Mouse (Mus musculus) liver, postnatal 0 days (tissue): ENCODE data around the gene Trp53rkb. TPM values are rescaled to one million over a fixed set of nuclear protein-coding genes. Genes with fewer than 3 reads are reported as not detected.

Source experiments
- ATAC-seq: fragments of 200-750 bp; cut with Nextera tagmentation; 2 replicates; pipeline ENCODE4 v1.8.0; 2017; ENCODE audit warnings: mild to moderate bottlenecking, moderate library complexity
- DNase-seq: peaks from one replicate; pipeline ENCODE4 v3.0.0-alpha.2; 2016
- H3K27ac ChIP-seq: fragments of 300-500 bp; sonication (generic); 2 replicates; pipeline ENCODE4 v1.5.1; 2014; ENCODE audit warnings: antibody characterized with exemption, moderate library complexity, mild to moderate bottlenecking, low read depth
- H3K27me3 ChIP-seq: fragments of 300-500 bp; sonication (generic); 2 replicates; pipeline ENCODE4 v1.6.1; 2014; ENCODE audit warnings: low read length, control low read depth, mixed read lengths; ENCODE audit not compliant: insufficient read depth
- H3K36me3 ChIP-seq: fragments of 300-500 bp; sonication (generic); replicated peaks from 2 replicates; pipeline ENCODE4 v1.6.1; 2014; ENCODE audit warnings: mild to moderate bottlenecking, control low read depth, low read length, moderate library complexity, mixed read lengths; ENCODE audit not compliant: insufficient read depth
- H3K4me1 ChIP-seq: fragments of 300-500 bp; sonication (generic); 2 replicates; pipeline ENCODE4 v1.6.1; 2014; ENCODE audit warnings: antibody characterized with exemption, mild to moderate bottlenecking, control low read depth; ENCODE audit not compliant: insufficient read depth
- H3K4me2 ChIP-seq: fragments of 300-500 bp; sonication (generic); 2 replicates; pipeline ENCODE4 v1.6.1; 2014; ENCODE audit warnings: low read depth, mild to moderate bottlenecking, low read length, moderate library complexity, mixed read lengths
- H3K4me3 ChIP-seq: fragments of 300-500 bp; sonication (generic); 2 replicates; pipeline ENCODE4 v1.5.1; 2014; ENCODE audit warnings: low read depth, low read length
- H3K9ac ChIP-seq: fragments of 300-500 bp; sonication (generic); replicated peaks from 2 replicates; pipeline ENCODE4 v1.6.1; 2014; ENCODE audit warnings: mild to moderate bottlenecking, moderate library complexity
- H3K9me3 ChIP-seq: fragments of 300-500 bp; sonication (generic); 2 replicates; pipeline ENCODE4 v1.6.1; 2016; ENCODE audit warnings: mild to moderate bottlenecking, control low read depth, low read length, mixed read lengths
- CTCF ChIP-seq: sonication (generic); IDR thresholded peaks from 2 replicates; pipeline ENCODE4 v1.5.1; 2016; ENCODE audit warnings: antibody characterized with exemption, low read depth
- EP300 ChIP-seq: IDR thresholded peaks from 2 replicates; pipeline ENCODE4 v1.6.1; 2016; ENCODE audit warnings: antibody characterized with exemption, low read depth, mild to moderate bottlenecking
- WGBS: fragments of 180-500 bp; shearing (Covaris S2); extraction: QIAGEN DNeasy Blood & Tissue Kit; methylation state at CpG from one replicate; pipeline ENCODE4 v1.1.7; 2014; ENCODE audit not compliant: insufficient replicate concordance; 5-methylcytosine and 5-hydroxymethylcytosine counted together
- polyA plus RNA-seq: library from polyadenylated mRNA; unstranded; fragments of >200 nt; fragmentation: Nextera tagmentation; extraction: Ambion mirVana; gene quantifications from 2 replicates; pipeline ENCODE4 v1.2.1, GENCODE M21; 2015

The Trp53rkb gene
- polyA plus RNA-seq, 1 experiment from 2014 or later = 3.0 TPM

DNA sequence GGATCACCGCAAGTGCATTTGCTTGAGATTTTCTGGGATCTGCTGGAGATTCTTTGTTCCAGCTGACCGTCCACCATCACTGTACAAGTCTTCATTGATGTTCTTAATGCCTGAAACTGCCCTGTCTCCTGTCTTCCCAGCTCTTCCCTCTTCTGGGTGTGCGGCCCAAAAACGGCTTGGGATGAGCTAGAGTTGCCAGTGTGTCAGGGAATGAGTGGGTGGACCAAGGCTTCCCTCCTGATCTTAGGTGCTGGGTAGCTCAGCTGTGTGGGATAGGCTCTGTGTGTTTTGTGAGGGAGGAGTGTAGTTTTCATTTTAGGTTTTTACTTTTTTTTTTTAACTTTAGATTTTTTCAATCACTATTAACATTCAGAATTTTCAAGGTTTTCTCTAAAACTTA is 42.5 kb downstream of the Trp53rkb start:
- TF ChIP-seq EP300 (no peak), CTCF (no peak)
- Histone ChIP-seq H3K27ac (no peak overlapping the region), H3K4me3 (no peak overlapping the region), H3K9ac (no peak overlapping the region), H3K4me1 (no peaks in the 10 kb centered on the region), H3K9me3 (no peaks in the 10 kb centered on the region), H3K4me2 (no peak overlapping the region), H3K36me3 (peaks cover 37% of the 10 kb centered on the region), H3K27me3 (no peaks in the 10 kb centered on the region)
- DNase-seq (no peak), ATAC-seq (no peak)
- WGBS = 92% methylated on average over 4 of the region's 4 CpGs

DNA sequence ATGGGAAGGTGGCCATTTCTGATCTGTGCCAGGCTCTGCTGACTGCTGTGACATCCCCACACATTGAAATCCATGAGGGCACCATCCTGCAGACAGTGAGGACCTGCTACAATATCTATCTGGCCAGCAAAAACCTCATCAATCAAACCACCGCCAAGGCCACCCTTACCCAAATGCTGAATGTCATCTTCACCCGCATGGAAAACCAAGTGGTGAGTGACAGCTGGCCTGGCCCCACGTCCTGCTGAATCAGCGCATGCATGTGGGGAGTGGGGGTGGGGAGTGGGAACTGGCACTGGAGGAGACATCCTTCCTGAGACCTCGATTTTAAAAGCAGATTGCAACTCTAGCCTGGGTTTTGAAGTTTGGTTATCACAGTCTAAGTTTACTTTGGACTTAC is 43.2 kb downstream of the Trp53rkb start:
- no peak for DNase-seq
- WGBS = 58% methylated on average over 5 of the region's 5 CpGs
- TF ChIP-seq CTCF (no peak), EP300 (no peak)

DNA sequence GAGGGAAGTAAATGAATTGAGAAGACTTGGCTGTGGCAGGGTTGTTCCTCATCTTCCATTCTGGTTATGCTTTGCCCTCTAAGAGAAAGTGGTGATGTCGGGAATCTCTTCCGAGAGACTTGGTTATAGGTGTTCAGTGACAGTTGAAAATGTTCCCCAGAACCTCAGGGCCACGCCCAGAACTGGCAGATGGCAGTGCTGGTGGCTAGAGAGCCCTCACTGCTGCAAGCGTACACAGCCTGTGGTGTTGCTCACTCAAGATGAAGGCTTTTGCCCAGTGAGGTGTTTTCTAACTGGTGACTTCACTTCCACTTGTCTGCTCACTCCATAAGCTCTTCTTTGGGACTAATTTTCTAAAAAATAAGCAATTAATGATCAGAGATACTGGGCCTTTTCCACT is 49.5 kb downstream of the Trp53rkb start:
- no peaks in the 10 kb centered on the region for H3K9me3 ChIP-seq
- no peaks in the 10 kb centered on the region for H3K4me1 ChIP-seq
- no peak for ATAC-seq
- no peak overlapping the region for H3K9ac ChIP-seq
- H3K36me3 ChIP-seq = peaks cover 54% of the 10 kb centered on the region
- WGBS = 70% methylated on average over 4 of the region's 4 CpGs
- no peak overlapping the region for H3K4me3 ChIP-seq
- no peak for DNase-seq
- no peak overlapping the region for H3K4me2 ChIP-seq
- no peaks in the 10 kb centered on the region for H3K27me3 ChIP-seq
- no peak overlapping the region for H3K27ac ChIP-seq
- no peak for TF ChIP-seq CTCF
- no peak for TF ChIP-seq EP300

More for the DNA sequence above, 43.2 kb downstream of the Trp53rkb start:
- Histone ChIP-seq H3K4me3 (no peak overlapping the region), H3K27ac (no peak overlapping the region), H3K9me3 (no peaks in the 10 kb centered on the region), H3K27me3 (no peaks in the 10 kb centered on the region), H3K4me1 (no peaks in the 10 kb centered on the region), H3K4me2 (no peak overlapping the region), H3K9ac (no peak overlapping the region), H3K36me3 (peaks cover 38% of the 10 kb centered on the region)
- ATAC-seq = no peak

Other genes starting within 250 kb of the Trp53rkb start
- 5.4 and 6.3 TPM in 2 replicates for gene Prex1, start 78.7 kb upstream of the Trp53rkb start, polyA plus RNA-seq
- gene Arfgef2, start 13.1 kb downstream of the Trp53rkb start, polyA plus RNA-seq = 2.5 and 2.7 TPM in 2 replicates
- gene Cse1l, start 113.5 kb downstream of the Trp53rkb start, polyA plus RNA-seq = 19.0 and 23.3 TPM in 2 replicates
- gene Stau1, start 203.8 kb downstream of the Trp53rkb start, polyA plus RNA-seq = 28.6 and 31.5 TPM in 2 replicates
- gene Ddx27, start 222.7 kb downstream of the Trp53rkb start, polyA plus RNA-seq = 19.2 and 21.9 TPM in 2 replicates